Mouse (Mus musculus): Measurements from ENCODE around the gene Tbx10. TPM values are rescaled to one million over a fixed set of nuclear protein-coding genes. Genes with fewer than 3 reads are reported as not detected.

Tbx10 gene
- polyA plus RNA-seq, 1 experiment from 2014 or later = 0.16 TPM

DNA sequence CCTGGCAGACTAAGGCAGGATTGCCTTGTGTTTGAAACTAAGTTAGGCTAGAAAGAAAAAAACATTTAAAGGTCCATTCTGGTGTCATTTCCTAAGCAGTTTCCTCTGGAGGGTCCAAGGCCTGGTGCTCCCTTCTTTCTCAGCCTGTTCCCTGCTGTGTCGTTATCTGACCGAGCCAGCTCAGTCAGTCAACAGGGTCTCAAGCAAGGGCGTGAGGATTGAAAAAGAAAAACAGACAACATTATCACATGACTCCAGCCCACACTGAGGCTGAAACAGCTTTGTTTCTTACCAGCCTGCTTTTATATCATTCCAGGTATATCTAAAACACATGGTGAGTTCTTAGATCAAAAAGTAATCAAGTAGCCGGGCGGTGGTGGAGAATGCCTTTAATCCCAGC is 23.1 kb downstream of the Tbx10 start:
- Histone ChIP-seq H3K36me3 (ENCODE audit: control insufficient read depth, insufficient read depth, low read length) (no peaks in the 10 kb centered on the region; the same call in 1 of the 2 replicates), H3K4me1 (replicated peaks; ENCODE audit: control insufficient read depth, insufficient read depth, low read length) (peaks cover 14% of the 10 kb centered on the region), H3K27ac (ENCODE audit: low read depth) (no peak overlapping the region), H3K9ac (ENCODE audit: low read length) (no peak overlapping the region), H3K9me3 (ENCODE audit: control insufficient read depth, low read length) (no peaks in the 10 kb centered on the region), H3K4me3 (ENCODE audit: low read depth, low read length) (no peak overlapping the region), H3K4me2 (ENCODE audit: low read length) (no peak overlapping the region), H3K27me3 (replicated peaks; ENCODE audit: control insufficient read depth, insufficient read depth, low read length) (no peaks in the 10 kb centered on the region)
- ATAC-seq (replicated peaks; ENCODE audit: low FRiP score, low TSS enrichment, low read depth) = no peak
- no peak for DNase-seq (ENCODE audit: low spot score)
- WGBS = 63% methylated on average over 5 of the region's 5 CpGs

DNA sequence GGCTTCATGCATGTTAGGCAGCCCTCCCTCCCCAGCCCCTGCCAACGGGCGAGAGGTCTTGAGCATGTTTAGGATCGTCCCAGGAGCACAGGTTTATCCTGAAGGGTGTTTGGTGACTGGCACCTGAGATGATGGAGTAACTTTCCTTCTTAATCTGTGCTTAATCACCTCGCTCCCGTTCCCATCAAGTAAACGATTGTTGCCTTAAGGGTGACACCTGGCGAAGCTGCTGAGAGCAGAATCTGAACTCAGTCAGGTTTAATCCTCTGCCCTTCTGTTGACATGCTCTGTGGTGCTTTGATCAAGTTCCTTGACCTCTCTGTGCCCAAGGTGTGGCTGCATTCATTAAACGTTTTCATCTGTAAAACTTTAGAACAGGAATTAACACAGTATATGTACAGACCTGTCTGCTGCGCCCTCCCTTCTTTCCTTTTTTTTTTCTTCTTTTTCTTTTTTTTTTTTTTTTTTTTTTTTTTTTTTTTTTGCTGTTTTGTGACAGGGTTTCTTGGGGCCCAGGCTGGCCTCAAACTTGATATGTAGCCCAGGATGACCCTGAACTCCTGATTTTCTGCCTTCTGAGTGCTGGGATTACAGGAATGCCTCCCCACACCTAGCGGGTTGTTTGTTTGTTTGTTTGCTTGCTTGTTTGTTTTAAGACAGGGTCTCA is 25.5 kb downstream of the Tbx10 start:
- no peak for DNase-seq (ENCODE audit: low spot score)
- 67% methylated on average over 10 of the region's 10 CpGs for WGBS

DNA sequence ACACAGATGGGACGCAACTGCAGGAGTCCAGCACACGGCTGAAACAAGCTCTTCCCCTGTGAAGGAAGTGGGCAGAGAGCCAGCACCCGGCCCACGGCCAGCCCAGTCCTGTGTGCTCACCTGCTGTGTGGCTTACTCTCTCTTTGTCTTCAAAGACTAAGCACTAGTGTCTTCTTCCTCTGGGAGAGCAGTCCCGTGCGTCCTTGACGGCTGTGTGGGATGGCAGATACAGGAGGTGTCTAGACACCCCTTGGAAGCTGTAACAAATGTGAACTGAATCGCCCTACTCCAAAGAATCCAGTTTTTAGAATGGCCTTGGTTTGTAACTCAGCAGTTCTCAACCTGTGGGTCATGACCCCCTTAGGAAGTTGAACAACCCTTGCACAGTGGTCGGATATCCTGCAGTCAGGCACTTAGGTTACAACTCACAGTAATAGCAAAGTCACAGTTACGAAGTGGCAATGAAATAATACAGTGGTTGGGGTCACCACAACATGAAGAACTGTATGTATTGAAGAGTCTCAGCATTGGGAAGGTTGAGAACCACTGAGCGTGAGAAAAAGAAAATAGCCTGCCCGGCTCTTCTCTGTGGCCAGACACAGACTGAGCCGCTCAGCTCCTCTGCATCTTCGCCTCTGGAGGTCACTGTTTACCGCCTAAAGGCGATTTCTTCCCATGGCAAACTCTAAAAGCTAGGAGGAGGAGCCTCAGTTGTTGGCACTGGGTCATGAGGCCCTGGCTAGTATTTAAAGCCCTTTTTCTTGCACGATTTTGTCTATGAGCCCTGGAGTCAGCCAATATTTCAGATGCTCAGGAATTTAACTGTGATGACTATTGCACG is 26.4 kb downstream of the Tbx10 start:
- 31% methylated on average over 18 of the region's 18 CpGs for WGBS
- Histone ChIP-seq H3K4me1 (replicated peaks; ENCODE audit: control insufficient read depth, insufficient read depth, low read length) (peaks cover 4% of the 10 kb centered on the region; the same call in 1 of the 2 replicates), H3K4me2 (ENCODE audit: low read length) (no peak overlapping the region), H3K27me3 (replicated peaks; ENCODE audit: control insufficient read depth, insufficient read depth, low read length) (no peaks in the 10 kb centered on the region), H3K4me3 (ENCODE audit: low read depth, low read length) (no peak overlapping the region), H3K9ac (ENCODE audit: low read length) (no peak overlapping the region), H3K36me3 (ENCODE audit: control insufficient read depth, insufficient read depth, low read length) (no peaks in the 10 kb centered on the region), H3K27ac (ENCODE audit: low read depth) (no peak overlapping the region), H3K9me3 (ENCODE audit: control insufficient read depth, low read length) (no peaks in the 10 kb centered on the region)
- DNase-seq (ENCODE audit: low spot score) = peak; percentile 74
- ATAC-seq (replicated peaks; ENCODE audit: low FRiP score, low TSS enrichment, low read depth) = peak; percentile 77

More for the DNA sequence above, 25.5 kb downstream of the Tbx10 start:
- Histone ChIP-seq H3K36me3 (ENCODE audit: control insufficient read depth, insufficient read depth, low read length) (no peaks in the 10 kb centered on the region), H3K27ac (ENCODE audit: low read depth) (no peak overlapping the region), H3K4me2 (ENCODE audit: low read length) (no peak overlapping the region), H3K9me3 (ENCODE audit: control insufficient read depth, low read length) (no peaks in the 10 kb centered on the region), H3K4me1 (replicated peaks; ENCODE audit: control insufficient read depth, insufficient read depth, low read length) (peaks cover 4% of the 10 kb centered on the region; the same call in 1 of the 2 replicates), H3K4me3 (ENCODE audit: low read depth, low read length) (no peak overlapping the region), H3K27me3 (replicated peaks; ENCODE audit: control insufficient read depth, insufficient read depth, low read length) (no peaks in the 10 kb centered on the region), H3K9ac (ENCODE audit: low read length) (no peak overlapping the region)
- ATAC-seq (replicated peaks; ENCODE audit: low FRiP score, low TSS enrichment, low read depth) = no peak

DNA sequence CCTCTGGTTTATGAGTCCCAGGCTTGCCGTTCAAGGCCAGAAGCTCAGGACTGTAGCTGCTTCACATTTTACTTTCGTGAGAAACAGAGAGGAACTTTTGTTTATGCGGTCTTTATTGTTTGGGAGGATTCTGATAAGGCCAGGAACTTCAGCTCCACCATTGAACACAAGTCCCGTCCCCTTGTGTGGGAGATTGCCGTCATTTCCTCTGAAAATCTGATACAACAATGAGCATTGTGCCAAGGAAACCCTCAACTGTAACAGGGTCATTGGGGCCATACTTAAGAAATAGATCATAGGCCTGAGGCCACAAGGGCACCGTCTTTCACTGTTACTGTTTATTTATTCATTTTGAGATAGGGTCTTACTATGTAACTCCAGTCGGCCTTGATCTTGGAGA is 30.6 kb downstream of the Tbx10 start:
- Histone ChIP-seq H3K27ac (ENCODE audit: low read depth) (no peak overlapping the region), H3K4me2 (ENCODE audit: low read length) (no peak overlapping the region), H3K4me1 (replicated peaks; ENCODE audit: control insufficient read depth, insufficient read depth, low read length) (peaks cover 4% of the 10 kb centered on the region; the same call in 1 of the 2 replicates), H3K9ac (ENCODE audit: low read length) (no peak overlapping the region), H3K4me3 (ENCODE audit: low read depth, low read length) (no peak overlapping the region), H3K36me3 (ENCODE audit: control insufficient read depth, insufficient read depth, low read length) (no peaks in the 10 kb centered on the region), H3K9me3 (ENCODE audit: control insufficient read depth, low read length) (no peaks in the 10 kb centered on the region), H3K27me3 (replicated peaks; ENCODE audit: control insufficient read depth, insufficient read depth, low read length) (no peaks in the 10 kb centered on the region)
- no peak for ATAC-seq (replicated peaks; ENCODE audit: low FRiP score, low TSS enrichment, low read depth)
- 69% methylated on average over 7 of the region's 7 CpGs for WGBS
- no peak for DNase-seq (ENCODE audit: low spot score)

DNA sequence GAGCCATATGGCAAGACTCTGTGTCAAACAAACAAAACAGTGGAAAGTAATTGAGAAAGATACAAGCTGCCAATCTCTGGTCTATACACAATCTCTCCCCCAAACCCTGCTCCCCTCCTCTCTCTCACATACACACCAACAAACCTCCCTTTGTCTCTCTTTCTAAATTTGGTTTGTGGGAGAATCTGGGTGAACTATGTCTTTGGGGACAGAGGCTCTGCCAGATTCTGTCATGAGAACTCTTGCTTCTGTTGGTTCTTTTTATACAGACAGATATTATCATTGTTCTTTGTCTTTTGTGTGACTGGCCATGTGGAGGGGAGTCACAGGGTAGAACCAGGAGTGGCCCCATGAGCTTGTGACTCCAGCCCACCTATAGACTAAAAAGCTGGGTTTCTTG is 35.0 kb downstream of the Tbx10 start:
- DNase-seq (ENCODE audit: low spot score) (no peak), ATAC-seq (replicated peaks; ENCODE audit: low FRiP score, low TSS enrichment, low read depth) (no peak)
- Histone ChIP-seq H3K9me3 (ENCODE audit: control insufficient read depth, low read length) (no peaks in the 10 kb centered on the region), H3K27ac (ENCODE audit: low read depth) (no peak overlapping the region), H3K4me1 (replicated peaks; ENCODE audit: control insufficient read depth, insufficient read depth, low read length) (no peaks in the 10 kb centered on the region), H3K27me3 (replicated peaks; ENCODE audit: control insufficient read depth, insufficient read depth, low read length) (no peaks in the 10 kb centered on the region), H3K36me3 (ENCODE audit: control insufficient read depth, insufficient read depth, low read length) (no peaks in the 10 kb centered on the region), H3K4me3 (ENCODE audit: low read depth, low read length) (no peak overlapping the region), H3K4me2 (ENCODE audit: low read length) (no peak overlapping the region), H3K9ac (ENCODE audit: low read length) (no peak overlapping the region)

DNA sequence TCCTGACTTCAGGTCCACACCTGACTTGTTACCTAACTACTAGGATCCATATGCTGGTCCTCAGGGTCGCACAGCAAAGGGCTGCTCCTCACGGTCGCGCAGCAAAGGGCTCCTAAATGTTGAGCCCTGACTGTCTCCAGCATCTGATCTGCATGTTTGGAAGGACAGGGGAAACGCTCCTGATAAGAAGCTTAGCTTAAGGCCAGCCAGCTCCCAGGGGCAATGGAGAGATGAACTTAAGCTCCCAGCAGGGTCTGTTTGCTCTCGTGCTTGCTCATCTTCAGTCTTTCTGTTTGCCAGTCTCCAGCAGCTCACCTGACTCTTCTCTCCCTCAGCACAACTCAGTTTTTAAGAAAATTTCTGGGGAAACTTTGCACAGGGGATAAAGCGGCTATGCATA is 40.1 kb downstream of the Tbx10 start:
- Histone ChIP-seq H3K4me1 (replicated peaks; ENCODE audit: control insufficient read depth, insufficient read depth, low read length) (peaks cover 8% of the 10 kb centered on the region; the same call in 1 of the 2 replicates), H3K36me3 (ENCODE audit: control insufficient read depth, insufficient read depth, low read length) (peaks cover 5% of the 10 kb centered on the region; the same call in 1 of the 2 replicates), H3K4me3 (ENCODE audit: low read depth, low read length) (no peak overlapping the region), H3K27me3 (replicated peaks; ENCODE audit: control insufficient read depth, insufficient read depth, low read length) (no peaks in the 10 kb centered on the region), H3K27ac (ENCODE audit: low read depth) (no peak overlapping the region; the same call in 1 of the 2 replicates), H3K4me2 (ENCODE audit: low read length) (no peak overlapping the region), H3K9me3 (ENCODE audit: control insufficient read depth, low read length) (no peaks in the 10 kb centered on the region), H3K9ac (ENCODE audit: low read length) (no peak overlapping the region)
- no peak for ATAC-seq (replicated peaks; ENCODE audit: low FRiP score, low TSS enrichment, low read depth)
- WGBS = 64% methylated on average over 7 of the region's 7 CpGs
- DNase-seq (ENCODE audit: low spot score) = no peak

DNA sequence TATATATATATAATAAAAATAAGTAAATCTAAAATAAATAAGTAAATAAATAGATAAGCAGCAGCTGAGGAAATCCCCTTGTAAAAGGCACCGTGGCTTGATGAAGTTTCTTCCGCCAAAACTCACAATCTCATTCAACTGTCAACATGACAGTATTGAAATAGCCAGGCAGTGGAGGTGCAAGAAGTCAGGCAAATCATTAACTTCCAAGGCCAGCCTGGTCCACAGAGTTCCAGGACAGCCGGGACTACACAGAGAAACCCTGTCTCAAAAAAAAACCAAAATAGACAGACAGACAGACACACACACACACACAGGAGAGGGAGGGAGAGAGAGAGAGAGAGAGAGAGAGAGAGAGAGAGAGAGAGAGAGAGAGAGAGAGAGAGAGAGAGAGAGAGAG is 40.7 kb downstream of the Tbx10 start:
- H3K4me1 ChIP-seq (replicated peaks; ENCODE audit: control insufficient read depth, insufficient read depth, low read length) = peaks cover 10% of the 10 kb centered on the region; the same call in 1 of the 2 replicates
- H3K9me3 ChIP-seq (ENCODE audit: control insufficient read depth, low read length) = no peaks in the 10 kb centered on the region
- no peak overlapping the region for H3K4me3 ChIP-seq (ENCODE audit: low read depth, low read length)
- H3K36me3 ChIP-seq (ENCODE audit: control insufficient read depth, insufficient read depth, low read length) = peaks cover 5% of the 10 kb centered on the region; the same call in 1 of the 2 replicates
- H3K4me2 ChIP-seq (ENCODE audit: low read length) = no peak overlapping the region
- ATAC-seq (replicated peaks; ENCODE audit: low FRiP score, low TSS enrichment, low read depth) = no peak
- 74% methylated on average over 3 of the region's 3 CpGs for WGBS
- no peak overlapping the region for H3K9ac ChIP-seq (ENCODE audit: low read length)
- H3K27ac ChIP-seq (ENCODE audit: low read depth) = 0 out of 2 replicates have a peak overlapping the region, but pooled peaks have one; percentile 25
- H3K27me3 ChIP-seq (replicated peaks; ENCODE audit: control insufficient read depth, insufficient read depth, low read length) = no peaks in the 10 kb centered on the region
- no peak for DNase-seq (ENCODE audit: low spot score)

DNA sequence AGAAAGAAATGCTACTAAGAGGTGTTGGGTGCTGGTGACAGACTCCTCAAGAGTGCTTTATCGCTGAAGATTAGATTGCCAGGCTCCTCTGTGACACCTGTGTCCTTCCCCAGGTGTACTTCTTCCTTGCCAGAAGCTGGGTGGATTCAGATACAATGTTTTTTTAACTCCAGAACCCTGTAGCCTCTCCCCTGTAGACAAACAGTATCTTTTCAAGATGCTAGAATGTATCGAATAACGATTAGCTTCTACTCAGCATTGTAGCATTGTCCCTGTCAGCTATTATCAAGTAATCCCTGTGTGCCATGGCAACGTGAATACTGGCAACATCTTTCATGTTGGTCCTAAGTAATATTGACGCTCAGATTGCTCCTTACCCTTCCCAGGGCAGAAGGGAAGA is 41.2 kb downstream of the Tbx10 start:
- no peak overlapping the region for H3K4me3 ChIP-seq (ENCODE audit: low read depth, low read length)
- H3K36me3 ChIP-seq (ENCODE audit: control insufficient read depth, insufficient read depth, low read length) = peaks cover 5% of the 10 kb centered on the region; the same call in 1 of the 2 replicates
- H3K27me3 ChIP-seq (replicated peaks; ENCODE audit: control insufficient read depth, insufficient read depth, low read length) = no peaks in the 10 kb centered on the region
- peaks cover 12% of the 10 kb centered on the region; the same call in 1 of the 2 replicates for H3K4me1 ChIP-seq (replicated peaks; ENCODE audit: control insufficient read depth, insufficient read depth, low read length)
- no peak for DNase-seq (ENCODE audit: low spot score)
- peak overlapping the region; percentile 25; the same call in 1 of the 2 replicates for H3K27ac ChIP-seq (ENCODE audit: low read depth)
- no peak for ATAC-seq (replicated peaks; ENCODE audit: low FRiP score, low TSS enrichment, low read depth)
- 61% methylated on average over 5 of the region's 5 CpGs for WGBS
- H3K9ac ChIP-seq (ENCODE audit: low read length) = no peak overlapping the region
- no peak overlapping the region for H3K4me2 ChIP-seq (ENCODE audit: low read length)
- H3K9me3 ChIP-seq (ENCODE audit: control insufficient read depth, low read length) = no peaks in the 10 kb centered on the region

Measured in intestine, embryonic 14.5 days (tissue).